Mouse (Mus musculus) gastrocnemius, postnatal 4 days (tissue): ENCODE data around the gene Stard13. TPM values are rescaled to one million over a fixed set of nuclear protein-coding genes. Genes with fewer than 3 reads are reported as not detected.
A peak's percentile ranks its signal among the peaks of the same experiment; 100 is the strongest.

Source experiments
- DNase-seq, 2 experiments: peaks; one replicate each; pipeline ENCODE4 v3.0.0; 2021 to 2022; ENCODE audit warnings: low spot score in 2 of 2, mixed read lengths in 2 of 2
- total RNA-seq, 2 experiments: library from RNA; stranded (reverse); gene quantifications; 2 replicates each; pipeline ENCODE4 v1.2.3; 2021

Stard13 gene
- total RNA-seq, 2 experiments from 2014 or later: 37.6 to 43.0 TPM

DNA sequence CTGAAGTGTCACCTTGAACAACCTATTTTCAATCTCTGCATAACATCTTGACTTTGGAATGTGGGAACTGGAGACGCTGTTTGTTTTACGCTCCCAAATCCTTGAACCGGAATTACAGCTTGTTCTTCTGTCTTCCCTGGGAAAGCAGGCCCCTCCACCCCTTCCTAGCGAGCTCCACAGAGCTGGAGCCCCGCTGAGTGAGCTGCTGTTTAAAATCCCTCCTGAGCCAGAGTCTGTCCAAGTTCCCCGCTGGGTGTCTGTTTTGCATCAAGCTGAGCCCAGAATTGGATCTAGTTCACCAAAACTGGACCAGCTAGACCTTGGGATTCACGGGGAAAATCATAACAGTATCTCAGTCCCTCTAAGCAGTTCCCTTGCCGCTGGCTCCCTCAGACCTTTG is 210.2 kb downstream of the Stard13 start:
- DNase-seq: peak in 1 of 2 experiments; percentile 31

DNA sequence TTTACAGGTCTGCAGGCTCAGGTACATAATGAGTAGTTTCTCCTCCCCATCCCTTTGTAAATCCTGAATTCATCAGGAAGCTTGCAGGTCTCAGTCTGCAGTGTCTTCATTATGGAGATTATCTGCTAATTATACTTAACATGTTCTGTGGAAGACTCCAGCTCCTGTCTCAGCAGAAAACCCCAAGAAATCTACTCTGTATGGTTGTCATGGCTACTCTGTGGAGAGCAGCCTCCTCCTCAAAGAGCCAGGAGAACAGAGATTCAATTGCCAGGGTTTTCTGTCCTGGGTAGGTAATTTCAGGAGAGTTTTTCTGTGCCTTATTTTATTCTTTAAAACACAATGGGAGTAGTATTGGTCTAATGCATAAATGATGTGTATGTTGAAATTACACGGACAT is 210.7 kb downstream of the Stard13 start:
- no peak for DNase-seq

DNA sequence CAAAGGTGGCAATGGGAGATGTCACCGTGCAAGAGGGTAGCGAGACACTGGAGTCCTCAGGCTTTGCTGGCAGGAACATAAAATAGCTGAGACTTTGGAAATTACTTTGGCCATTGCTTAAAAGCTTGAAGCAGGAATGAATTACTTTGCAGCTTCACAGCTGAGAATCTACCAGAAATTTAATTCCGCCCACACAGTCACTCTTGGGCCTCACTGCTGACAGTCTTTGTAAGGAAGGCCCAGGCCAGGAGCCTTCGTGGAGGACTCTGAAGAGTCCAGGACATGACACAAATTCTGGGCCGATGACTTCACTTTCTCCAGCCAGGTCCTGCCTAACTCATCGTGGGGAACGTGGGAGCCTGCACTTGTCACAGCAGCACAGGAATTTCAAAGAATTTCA is 211.6 kb downstream of the Stard13 start:
- no peak for DNase-seq

DNA sequence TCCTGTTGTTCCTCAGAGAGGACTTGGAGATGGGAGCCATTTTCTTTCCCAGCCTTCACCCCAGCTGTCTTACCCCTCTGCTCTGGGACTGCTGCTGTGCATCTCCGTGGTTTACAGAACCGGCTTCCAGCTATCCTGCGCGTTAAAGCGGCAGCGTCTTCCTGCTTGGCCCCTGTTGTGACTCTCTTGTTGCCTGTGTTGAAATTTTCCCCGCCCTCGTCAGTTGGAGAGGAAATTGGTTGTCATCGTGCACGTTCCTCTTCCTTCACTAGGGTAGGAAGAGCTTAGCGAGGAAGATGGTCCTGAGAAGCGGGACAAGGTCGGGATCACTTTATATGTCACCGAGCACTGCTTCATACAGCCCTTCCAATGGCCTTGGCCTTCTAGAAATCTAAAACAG is 212.8 kb downstream of the Stard13 start:
- no peak for DNase-seq

DNA sequence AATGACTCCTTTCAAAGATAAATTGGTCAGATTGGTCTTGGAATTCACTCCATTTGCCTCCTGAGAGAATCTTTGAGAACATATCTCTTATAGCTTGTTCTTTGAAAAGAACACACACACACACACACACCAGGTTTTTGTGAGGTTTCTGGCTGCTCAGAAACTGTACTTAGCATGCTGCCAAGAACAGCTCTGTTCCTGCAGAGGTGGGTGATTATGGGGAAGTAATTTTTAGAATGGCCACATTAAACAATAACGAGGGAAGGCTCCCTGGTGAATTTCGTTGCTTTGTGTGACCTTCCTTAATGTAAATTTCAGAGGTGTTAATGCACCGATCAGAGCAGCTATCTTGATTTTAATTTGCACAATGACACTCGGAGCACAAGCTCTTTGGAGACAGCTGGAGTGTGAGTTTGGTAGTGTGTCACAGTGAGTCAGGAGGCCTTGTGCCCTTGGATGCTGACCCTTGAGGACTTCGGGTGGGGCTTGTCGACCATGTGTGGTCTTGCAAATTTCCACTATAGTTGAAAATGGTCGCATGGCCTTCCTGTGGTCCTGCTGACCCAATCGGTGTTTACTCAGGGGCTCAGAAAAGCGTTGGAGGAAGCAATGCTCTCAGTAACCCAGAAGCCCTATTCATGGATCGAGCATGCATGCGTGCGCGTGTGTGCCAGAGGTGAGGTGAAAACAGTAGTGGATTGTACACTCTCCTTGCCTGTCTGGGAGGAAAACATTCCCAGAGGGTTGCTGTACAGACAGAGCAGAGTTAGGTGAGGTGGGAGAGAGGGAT is 213.4 kb downstream of the Stard13 start:
- no peak for DNase-seq

DNA sequence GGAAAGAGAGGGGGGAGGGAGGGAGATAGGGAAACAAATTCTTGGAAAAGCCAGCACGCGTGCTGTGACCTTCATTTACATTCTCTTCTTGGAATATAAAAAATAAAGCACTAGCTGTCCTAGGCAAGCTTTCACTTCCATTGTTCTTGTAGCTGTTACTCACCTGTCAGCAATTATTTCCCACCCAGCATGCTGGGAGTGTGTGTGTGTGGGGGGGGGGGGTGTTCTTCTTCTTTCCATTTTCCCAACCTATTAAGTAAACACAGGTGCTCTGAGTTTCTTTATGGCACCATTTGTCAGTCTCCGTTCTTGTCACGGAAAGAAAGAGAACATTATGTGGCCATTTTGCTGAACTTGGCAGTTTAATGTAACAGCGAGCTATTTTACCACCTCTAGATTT is 214.7 kb downstream of the Stard13 start:
- DNase-seq: no peak

DNA sequence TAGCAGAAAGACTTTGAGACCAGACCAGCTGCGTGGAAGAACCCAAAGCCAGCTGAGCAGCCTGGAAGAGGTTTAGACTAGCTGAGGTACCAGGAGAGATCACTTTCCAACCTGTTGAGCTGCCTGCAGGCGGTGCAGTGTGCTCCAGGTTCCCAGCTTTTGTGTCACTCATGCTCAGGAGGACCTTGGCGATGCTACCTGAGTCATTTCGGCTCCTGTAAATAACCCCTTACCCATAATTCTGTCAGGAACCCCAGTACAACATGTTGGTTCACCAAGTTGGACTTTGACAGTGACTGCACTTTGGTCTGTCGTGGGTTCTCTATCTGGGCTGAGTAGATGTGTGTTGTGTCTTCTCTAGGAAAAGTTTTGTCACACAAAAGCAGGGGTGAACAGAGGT is 215.2 kb downstream of the Stard13 start:
- no peak for DNase-seq

DNA sequence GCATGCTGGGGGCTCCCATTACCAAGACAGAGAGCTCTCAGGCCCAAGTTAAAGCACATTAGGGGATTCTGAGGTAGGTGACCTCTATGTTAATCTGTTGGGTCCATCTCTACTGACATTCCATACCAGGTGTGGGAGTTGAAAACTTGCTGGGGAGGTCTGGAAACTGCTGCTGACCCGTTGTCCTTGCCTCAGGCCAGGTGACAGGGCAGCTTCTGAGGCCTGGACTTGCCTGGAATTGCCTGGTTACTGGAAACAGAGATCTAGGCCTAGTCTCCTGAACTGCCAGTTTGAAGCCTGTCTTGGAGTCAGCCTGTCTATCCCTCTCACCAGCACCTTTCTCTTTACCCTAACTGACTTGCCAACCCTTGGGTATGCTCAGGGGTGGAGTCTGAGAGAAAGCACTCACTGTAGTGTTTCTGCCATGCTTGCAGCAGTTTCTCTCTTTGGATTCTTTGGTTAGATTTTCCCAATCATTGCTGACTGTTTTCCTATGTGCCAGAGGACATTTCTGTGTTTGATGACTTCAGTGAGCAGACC is 229.3 kb downstream of the Stard13 start:
- no peak for DNase-seq

DNA sequence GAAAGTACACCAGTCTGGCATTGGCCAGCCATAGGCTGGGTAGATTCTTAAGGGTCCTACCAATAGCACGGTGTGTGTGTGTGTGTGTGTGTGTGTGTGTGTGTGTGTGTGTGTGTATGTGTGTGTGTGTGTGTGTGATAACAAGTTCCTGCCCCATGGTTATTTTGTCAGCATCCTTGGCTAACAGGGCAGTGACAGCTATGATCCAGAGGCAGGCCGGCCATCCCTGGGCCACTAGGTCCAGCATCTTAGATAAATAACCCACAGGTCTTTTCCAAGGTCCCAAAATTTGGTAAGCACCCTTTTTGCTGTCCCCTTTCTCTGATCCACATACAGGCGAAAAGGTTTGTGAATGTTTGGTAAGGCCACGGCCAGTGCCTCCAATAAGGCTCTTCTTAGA is 231.6 kb downstream of the Stard13 start:
- DNase-seq: no peak

DNA sequence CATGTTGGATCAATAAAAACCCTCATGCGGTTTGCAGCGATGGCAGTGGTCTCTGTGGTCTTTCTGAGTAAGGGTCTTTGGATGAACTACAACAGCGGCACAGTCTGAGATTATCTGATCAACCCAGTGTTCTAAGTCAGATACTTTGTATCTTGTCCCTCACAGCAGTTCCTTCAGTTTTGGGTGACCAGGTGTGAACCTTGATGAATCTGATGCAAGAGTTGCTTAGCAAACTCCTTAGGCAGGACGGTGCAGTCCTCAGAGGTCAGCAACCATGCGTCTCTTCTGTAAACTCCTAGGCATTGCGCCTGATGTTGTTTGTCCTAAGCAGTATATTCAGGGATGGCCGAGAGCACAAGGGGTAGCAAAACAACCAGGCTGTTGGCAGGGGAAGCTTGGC is 232.5 kb downstream of the Stard13 start:
- no peak for DNase-seq

DNA sequence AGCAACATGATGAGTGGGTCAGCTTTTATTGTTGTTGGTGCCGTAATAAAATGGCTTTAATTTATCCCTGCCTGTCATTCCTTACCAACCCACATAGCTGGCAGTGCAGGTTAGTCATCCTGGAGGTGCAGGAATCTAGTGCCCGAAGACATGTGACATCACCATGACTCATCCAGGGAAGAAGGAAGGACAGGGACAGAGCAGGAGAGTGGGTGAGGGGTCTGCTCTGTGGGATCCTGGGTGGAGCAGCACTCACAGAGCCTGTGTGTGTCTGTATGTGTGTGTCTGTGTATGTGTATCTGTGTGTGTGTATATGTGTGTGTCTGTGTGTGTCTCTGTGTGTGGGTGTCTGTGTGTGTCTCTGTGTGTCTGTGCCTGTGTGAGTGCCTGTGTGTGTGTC is 237.1 kb downstream of the Stard13 start:
- DNase-seq: no peak

DNA sequence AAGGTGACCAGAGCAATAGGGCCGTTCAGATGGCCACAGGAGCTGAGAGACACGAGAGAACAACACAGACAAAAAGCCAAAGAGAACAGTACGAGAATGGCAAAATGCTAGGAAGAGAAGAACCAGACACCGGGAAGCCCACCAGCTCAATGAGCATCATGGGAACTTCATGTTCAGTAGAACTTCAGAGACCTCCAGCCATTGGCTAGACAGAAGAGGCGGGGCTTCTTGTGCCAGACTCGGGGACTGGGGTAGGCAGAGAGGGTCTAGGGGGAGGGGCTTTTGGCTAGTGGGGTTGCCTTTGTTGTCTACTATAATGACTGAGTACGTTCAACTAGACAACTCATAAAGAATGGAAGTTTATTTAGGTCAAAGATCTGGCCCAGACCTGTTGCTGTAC is 239.5 kb downstream of the Stard13 start:
- DNase-seq: no peak

Other genes starting within 250 kb of the Stard13 start
- not detected for gene Gm42906, start 194.3 kb upstream of the Stard13 start, total RNA-seq